Mouse (Mus musculus): ENCODE results near the gene Evi2a.
A peak's percentile ranks its signal among the peaks of the same experiment; 100 is the strongest.

The Evi2a gene

DNA sequence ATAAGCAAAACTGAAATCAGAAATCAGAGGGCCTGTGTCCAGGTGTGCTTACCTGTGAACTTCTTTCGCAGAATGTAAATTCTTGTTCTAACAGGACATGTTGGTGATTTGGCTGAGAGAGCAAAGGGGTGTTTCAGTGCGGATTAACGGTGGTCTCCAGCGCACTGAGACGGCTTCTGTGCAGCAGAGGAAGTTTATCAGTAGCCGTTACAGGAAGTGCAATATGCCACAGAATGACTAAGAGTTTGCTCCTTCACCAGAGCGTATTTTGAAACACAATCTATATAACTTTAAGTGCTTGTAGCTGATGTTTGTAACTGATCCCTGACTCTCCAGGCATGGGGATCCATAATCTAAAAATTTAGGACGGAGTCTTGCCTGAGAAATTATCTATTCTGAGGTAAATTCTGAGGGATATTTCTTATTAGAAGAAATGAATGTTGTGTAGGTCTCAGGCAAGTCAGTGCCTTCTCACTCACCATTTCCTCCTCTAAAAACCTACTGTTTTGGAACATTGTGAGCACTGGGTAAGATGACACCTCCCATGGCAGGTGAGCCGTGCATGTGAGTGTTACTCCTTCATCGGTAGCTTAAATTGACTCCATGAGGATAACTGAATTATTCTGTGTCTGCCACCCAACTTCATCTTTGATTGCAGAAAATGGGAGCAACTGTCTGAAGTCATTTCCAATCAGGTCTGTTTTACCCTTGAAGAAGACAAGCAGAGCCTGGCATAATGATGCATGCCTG lies 6.7 kb downstream of the Evi2a start, which contains the start of gene Evi2b:
Evi2b (minus strand) TSS at position 203 of the 750 bp plus-strand sequence.
- DNase-seq, result no peak

DNA sequence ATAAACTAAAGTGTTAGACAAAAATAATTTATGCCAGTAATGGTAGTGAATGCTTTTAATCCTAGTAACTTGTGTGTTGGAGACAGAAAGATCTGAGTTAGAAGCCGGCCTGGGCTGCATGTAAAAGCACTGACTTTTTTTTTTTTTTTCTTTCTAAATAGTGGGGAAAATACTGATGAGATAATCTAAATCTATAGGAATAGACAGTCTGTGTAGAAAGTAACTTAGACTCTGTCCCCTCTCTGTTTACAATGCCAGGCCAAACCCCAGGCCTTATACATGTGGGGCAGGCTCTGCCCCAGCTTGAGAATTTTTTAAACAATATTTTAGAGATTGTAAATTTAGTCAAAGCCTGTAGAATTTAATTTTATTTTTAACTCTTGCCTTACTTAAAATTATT lies 7.5 kb downstream of the Evi2a start:
- no peak for DNase-seq

DNA sequence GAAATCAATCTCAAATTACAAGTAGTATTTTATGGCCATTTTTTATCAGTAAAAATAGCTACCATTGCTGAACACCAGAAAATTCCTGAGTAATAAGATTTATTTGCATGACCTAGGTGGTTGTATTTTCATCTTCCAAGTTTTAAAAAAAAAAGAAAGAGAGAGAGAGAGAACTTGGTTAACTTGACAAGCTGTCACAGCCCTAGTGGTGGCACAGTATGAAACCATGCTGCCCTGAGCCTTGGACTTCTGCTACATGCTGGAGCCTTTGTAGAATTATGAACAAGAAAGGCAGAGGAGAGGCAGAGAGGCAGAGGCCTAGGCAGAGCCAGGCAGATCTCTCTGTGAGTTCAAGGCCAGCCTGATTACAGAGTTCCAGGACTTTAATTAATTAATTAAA lies 8.5 kb downstream of the Evi2a start:
- no peak for DNase-seq

DNA sequence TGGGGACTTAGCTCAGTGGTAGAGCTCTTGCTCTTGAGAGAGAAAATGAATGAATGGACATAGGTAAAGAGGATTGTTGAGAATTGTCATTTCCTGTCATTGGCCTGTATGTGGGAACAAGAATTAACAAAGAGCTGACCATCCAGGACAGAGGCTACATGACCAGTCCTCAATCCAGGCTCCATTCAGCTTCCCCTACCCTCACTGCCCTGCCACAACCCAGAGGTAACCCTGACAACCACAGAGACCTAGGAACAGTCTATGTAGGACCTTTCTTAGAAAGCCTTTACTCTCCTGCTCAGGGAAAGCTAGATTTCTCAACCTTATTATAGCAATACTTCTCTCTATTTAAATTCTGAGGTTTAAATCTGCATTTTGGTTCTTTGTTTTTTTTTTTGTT lies 9.6 kb downstream of the Evi2a start:
- DNase-seq, result no peak

DNA sequence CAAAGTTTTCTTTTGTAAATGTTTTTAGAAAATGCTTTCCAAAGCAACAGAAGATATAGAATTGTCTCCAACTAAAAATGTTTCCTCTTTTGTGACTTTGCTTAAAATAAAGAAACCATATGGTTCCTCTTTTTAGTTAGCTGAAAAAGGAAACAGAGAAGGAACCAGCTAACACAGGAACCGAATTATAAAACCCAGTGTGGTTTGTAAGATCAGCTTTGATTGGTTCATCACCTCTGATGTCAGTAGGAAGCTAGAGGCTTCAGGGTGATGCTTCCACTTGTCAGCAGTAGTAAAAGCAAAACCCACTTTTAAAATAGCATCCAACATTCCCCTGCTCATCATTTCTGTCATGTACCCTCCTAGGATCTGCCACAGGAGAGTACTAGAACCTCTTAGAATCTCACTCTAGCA lies 10.5 kb downstream of the Evi2a start:
- no peak for DNase-seq

DNA sequence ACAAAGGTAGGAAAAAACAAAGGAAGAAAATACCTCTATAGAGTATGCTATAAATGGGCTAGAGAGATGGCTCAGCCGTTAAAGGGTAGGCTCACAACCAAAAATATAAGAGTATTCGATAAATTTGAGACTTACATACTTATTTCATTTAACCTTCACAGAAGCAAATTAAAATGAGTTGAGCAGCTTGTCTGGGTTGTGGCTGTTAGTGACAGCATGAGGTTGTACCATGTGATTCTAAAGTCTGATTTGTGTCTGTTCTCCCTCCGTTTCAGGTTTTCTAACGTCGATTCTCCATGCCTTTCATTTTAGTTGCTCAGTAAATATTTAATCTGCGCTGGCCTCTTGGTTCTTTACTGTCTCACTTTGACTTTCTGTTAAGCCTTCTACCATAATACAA lies 11.1 kb downstream of the Evi2a start:
- no peak for DNase-seq

DNA sequence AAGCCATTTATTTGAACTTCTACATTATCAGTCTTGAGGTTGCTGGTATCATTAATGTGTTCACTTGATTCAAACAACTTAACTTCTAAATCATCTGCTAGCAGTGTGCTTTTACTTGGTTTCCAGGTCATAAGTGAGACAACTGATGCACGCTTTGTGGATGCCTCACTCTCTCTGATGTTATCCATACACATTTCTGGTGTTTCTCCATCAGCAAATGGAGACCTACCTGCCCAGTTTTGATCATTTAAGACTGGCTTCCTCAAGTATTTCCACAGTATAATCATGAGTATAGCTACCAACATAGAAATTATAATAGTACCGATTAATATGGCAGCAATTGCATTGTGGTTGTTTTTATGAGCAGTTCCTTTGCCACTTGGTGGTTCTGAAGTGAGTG lies 14.6 kb downstream of the Evi2a start:
- DNase-seq, result no peak

DNA sequence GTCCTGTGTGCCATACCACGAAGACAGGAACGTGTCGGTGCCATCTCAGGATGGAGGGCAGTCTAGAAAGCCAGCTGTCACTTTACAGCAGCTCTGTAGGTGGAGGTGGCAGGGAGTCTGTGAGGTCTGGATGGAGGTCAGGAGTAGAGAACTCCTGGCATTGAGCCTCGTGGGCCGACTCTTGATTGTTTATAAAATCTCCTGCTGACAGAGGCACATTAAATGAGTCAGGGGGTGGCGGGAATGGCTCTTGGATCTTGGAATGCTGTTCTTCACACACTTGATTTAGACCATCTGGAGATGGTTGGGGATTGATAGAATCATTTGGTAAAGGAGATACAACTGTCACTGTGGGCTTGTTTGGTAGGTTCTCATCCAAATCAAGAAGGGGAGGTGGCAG lies 15.1 kb downstream of the Evi2a start:
- DNase-seq, result no peak

DNA sequence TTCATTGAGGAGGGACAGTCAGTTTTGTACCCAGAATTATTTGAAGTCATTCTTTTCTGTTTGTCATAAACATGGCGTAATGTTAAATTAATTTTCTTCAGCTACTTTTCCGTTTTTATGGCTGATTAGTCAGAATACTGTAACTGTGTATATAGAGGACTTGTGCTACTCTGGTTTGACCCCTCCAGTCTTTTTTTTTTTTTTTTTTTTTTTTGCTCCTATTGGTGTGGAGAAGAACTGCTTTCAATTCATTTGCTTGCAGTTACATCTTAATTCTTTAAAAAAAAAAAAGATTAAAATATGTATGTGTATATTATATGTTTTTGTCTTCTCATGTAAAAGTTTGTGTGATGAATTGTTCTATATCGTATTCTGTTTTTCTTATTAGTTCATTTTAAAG lies 18.4 kb downstream of the Evi2a start:
- no peak for DNase-seq

DNA sequence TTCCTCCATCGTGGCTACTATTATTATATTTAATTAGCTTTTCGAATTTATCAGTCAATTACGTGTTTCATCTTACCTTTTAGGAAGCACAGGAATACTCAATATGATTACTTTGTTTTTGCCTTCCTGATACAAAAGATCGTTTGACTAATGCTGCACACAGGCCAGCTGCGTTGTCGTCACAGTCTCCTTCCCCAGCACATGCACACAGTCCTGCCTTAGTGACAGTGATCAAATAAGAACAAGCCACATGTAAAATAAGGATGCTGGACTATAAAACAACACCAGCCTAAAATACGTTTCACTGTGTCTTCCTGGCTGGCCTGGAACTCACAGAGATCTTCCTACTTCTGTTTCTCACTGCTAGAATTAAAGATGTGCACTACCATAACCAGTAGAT lies 25.9 kb downstream of the Evi2a start:
- no peak for DNase-seq

DNA sequence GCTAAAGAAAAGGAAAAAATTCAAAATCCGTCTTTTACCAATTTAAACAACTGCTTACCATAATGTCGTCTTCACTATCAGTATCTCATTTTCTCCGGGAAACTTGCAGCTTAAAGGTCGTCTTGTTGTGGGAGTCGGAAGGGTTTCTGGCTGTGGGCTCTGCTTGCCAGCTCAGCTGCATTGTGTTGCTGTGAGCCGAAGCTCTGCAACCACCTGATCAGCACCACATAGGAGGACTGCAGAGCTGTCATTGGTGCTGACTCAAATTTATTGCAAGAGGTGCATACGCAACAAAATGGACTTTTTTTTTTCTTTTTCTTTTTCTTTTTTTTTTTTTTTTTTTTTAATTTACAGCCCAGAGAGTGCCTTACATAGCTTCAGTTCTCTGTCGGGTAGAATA lies 26.6 kb downstream of the Evi2a start, which contains the start of gene Omg:
Omg (minus strand) TSS at position 240 of the 400 bp plus-strand sequence.
- peak; percentile 62 for DNase-seq

DNA sequence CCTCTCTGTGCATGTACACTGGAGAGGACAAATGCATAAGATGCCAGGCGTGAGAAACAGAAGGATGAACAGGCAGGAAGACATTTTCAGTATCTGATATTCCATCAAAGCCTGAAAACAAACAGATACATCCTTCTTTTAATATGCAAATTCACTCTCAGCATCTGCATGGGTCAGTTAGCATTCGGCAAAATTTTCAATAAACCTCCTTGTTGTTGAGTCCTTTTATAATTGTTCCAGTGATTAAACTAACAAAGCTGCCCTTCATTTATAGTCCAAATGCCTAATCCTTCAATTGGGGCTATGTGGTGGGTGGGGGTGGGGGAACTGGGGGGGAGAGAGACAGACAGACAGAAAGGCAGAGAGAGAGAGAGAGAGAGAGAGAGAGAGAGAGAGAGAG lies 27.5 kb downstream of the Evi2a start:
- DNase-seq, result no peak

DNA sequence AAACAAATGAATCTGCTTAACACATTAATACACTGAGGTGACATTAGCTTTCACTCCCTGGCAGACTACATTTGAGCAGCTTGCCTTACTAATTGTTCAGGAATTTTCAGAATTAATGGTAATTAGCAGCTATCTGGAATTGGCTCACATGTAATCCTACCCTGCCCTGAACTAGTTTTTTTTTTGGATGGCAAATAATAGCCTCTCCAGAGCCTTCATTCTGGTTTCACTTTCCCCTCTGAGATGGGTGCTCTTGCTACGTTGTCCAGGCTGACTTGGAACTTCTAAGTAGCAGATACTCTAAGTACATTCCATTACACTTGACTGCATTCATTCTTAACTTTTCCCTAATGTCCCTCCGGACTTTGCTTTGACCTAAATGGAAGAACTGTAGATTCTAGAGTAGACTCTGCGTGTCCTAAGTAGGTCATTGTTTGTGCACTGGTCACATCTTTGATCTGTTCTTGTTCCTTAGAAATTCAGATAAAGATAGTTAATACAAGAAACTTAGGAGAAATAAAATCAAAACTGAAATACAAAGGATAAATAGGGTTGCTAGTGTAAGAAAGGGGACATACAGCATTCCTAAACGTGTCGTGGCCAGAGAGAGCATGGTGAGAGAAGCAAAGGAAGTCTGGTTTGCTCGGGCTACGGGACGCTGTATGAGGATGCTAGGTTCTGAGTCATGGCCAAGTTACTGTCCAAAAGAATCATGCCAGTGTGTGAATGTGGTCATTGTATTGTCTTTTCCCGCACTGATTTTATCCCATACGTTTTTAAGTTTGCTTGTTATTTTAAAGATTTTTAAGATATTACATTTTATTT lies 35.2 kb downstream of the Evi2a start:
- DNase-seq, result no peak

DNA sequence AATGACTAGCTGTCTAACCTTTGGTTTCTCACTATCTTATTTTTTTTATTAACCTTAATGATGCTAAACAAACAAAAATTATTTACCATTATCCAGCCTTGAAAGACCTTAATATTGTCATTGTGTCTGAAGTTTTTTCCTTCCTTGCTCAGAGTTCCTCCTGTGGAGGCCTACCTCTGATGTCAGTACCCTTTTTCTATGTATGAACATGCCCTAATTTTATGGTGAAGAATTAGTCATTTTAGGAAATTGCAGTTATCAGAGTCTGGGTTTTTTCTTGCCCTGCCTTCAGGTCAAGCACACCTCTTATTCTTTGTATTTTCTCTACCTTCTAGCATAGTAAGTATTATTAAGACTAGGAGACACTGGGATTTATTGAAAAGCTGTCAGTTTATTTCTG lies 45.7 kb downstream of the Evi2a start:
- DNase-seq, result no peak

DNA sequence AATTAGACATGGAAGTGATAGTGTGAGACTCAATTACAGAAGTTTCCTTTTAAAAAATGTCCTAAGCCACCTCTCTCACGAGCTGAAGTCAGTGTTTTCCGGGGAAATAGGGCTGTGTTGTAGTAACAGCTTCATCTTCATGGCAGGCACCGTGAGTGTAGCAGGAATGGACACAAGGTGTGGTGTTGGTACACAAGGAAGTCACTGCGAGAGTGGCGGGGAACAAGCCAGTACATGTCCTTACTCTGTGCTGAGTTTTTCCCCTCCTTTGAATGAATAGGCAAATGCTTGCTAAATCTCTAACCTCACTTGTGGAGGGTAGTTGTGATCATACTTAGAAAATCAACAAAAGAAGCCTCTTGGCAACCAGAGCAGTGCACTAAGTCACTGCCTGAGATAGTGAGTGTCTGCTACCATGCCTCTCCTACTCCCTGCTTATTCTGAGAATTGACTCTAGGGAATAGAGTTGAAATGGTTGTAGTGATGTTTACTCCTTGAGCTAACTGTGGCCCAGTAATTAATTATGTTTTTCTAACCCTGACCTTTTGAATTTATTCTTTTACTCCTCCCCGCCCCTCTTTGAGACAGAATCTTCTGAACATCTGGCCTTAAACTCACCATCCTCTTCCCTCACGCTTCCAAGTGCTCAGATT lies 46.4 kb downstream of the Evi2a start:
- DNase-seq, result no peak

DNA sequence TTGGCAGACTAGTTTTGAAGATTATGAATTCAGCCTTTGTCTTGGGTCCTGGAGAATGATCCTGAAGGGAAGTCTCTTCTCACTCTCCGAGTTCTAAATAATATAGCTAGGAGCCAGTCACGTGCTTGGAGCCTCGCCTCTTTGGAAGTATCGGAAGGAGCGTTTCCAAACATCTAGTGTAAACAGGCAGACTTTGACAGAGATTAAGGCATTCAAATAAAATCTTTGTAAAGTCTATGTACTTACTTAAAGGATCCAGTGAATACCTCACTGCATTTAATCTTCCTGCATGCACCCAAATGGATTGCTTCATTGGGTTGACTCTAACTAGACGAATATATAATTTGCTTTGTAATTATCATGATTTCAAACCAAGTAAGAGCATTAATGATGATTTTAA lies 47.0 kb downstream of the Evi2a start:
- no peak for DNase-seq
